Mouse (Mus musculus) cerebellum, adult 11-12 months (tissue): ENCODE results near the gene Ifitm10.

Experiments
- DNase-seq: peaks from one replicate; pipeline ENCODE4 v3.0.0; 2022

Gene Ifitm10

GRCm38 (mm10) chr7:142389961-142390650 lies 16.6 kb upstream of the Ifitm10 start:
- peak; percentile 19 for DNase-seq

- peak; percentile 36 for DNase-seq
Measured at GRCm38 (mm10) chr7:142388740-142389139, 15.2 kb upstream of the Ifitm10 start.

- no peak for DNase-seq
Measured at GRCm38 (mm10) chr7:142388198-142388597, 14.6 kb upstream of the Ifitm10 start.

- peak; percentile 99 for DNase-seq
Measured at GRCm38 (mm10) chr7:142387419-142388148, 14.0 kb upstream of the Ifitm10 start, which contains the start of gene Ctsd. Gene Ctsd (minus strand): TSS chr7:142388038.

GRCm38 (mm10) chr7:142386621-142387201 lies 13.2 kb upstream of the Ifitm10 start:
- DNase-seq, result peak; percentile 48

GRCm38 (mm10) chr7:142385742-142386403 lies 12.3 kb upstream of the Ifitm10 start:
- DNase-seq, result peak; percentile 45

GRCm38 (mm10) chr7:142384306-142384705 lies 10.8 kb upstream of the Ifitm10 start:
- DNase-seq, result no peak

GRCm38 (mm10) chr7:142382567-142382966 lies 9.0 kb upstream of the Ifitm10 start, which contains the start of gene Gm49369:
Gene Gm49369 (minus strand): TSS chr7:142382667.
- no peak for DNase-seq

- DNase-seq, result no peak
Measured at GRCm38 (mm10) chr7:142381175-142381574, 7.6 kb upstream of the Ifitm10 start.

GRCm38 (mm10) chr7:142379186-142379585 lies 5.6 kb upstream of the Ifitm10 start:
- no peak for DNase-seq

GRCm38 (mm10) chr7:142377233-142377925 lies 3.8 kb upstream of the Ifitm10 start:
- no peak for DNase-seq

- DNase-seq, result no peak
Measured at GRCm38 (mm10) chr7:142376096-142376495, 2.5 kb upstream of the Ifitm10 start.

GRCm38 (mm10) chr7:142375261-142375724 lies 1.7 kb upstream of the Ifitm10 start:
- peak; percentile 84 for DNase-seq

GRCm38 (mm10) chr7:142374413-142375015 lies 961 bp upstream of the Ifitm10 start:
- peak; percentile 57 for DNase-seq

- no peak for DNase-seq
Measured at GRCm38 (mm10) chr7:142373039-142373438, 514 bp downstream of the Ifitm10 start.

- peak; percentile 71 for DNase-seq
Measured at GRCm38 (mm10) chr7:142371768-142372661, 1.5 kb downstream of the Ifitm10 start.

GRCm38 (mm10) chr7:142371398-142371767 lies 2.2 kb downstream of the Ifitm10 start:
- DNase-seq, result peak; percentile 86

- no peak for DNase-seq
Measured at GRCm38 (mm10) chr7:142370937-142371336, 2.6 kb downstream of the Ifitm10 start.

GRCm38 (mm10) chr7:142369820-142370219 lies 3.7 kb downstream of the Ifitm10 start:
- peak; percentile 84 for DNase-seq

- peak; percentile 95 for DNase-seq
Measured at GRCm38 (mm10) chr7:142368856-142369255, 4.7 kb downstream of the Ifitm10 start.

GRCm38 (mm10) chr7:142363107-142363506 lies 10.4 kb downstream of the Ifitm10 start:
- DNase-seq, result no peak
